ENCODE assay signal across 29 mouse cellular contexts in genomic region chr1:182302176-182302870, GRCm38 (mm10). TPM values are rescaled to one million over a fixed set of nuclear protein-coding genes. Genes with fewer than 3 reads are reported as not detected.
DNase-seq lines count a peak whose midpoint lies in the region; ATAC-seq lines count a peak whose summit lies in the region.
"Had no signal": no experiment of that assay in that cellular context is flagged by ENCODE, and none has a peak within 500 bp of the region (broad histone marks: within the 10 kb centered on the region; RNA-seq: fewer than 3 reads in every experiment).

No protein-coding gene starts in this region.

- no peak overlapping the region for H3K27ac ChIP-seq in midbrain, embryonic 11.5 days (ENCODE audit: low read depth, low read length)
- H3K27ac ChIP-seq in midbrain, embryonic 15.5 days = no peak overlapping the region
- H3K27ac ChIP-seq: forebrain, embryonic 10.5 days; heart, embryonic 13.5 days; hindbrain, embryonic 10.5 days; hindbrain, embryonic 15.5 days; limb, embryonic 13.5 days; lung, embryonic 15.5 days; midbrain, embryonic 10.5 days; neural tube, embryonic 12.5 days had no signal

- no peaks in the 10 kb centered on the region for H3K36me3 ChIP-seq in midbrain, embryonic 11.5 days (ENCODE audit: control insufficient read depth, insufficient read depth, low read length)
- H3K36me3 ChIP-seq in midbrain, embryonic 15.5 days (replicated peaks) = no peaks in the 10 kb centered on the region
- H3K36me3 ChIP-seq: forebrain, embryonic 10.5 days; heart, embryonic 13.5 days; hindbrain, embryonic 10.5 days; hindbrain, embryonic 15.5 days; limb, embryonic 13.5 days; lung, embryonic 15.5 days; midbrain, embryonic 10.5 days; neural tube, embryonic 12.5 days had no signal

- H3K27me3 ChIP-seq in midbrain, embryonic 11.5 days (ENCODE audit: control insufficient read depth, insufficient read depth, low read length) = no peaks in the 10 kb centered on the region
- H3K27me3 ChIP-seq in midbrain, embryonic 15.5 days (replicated peaks) = no peaks in the 10 kb centered on the region
- H3K27me3 ChIP-seq: heart, embryonic 13.5 days; hindbrain, embryonic 15.5 days; limb, embryonic 13.5 days; lung, embryonic 15.5 days; neural tube, embryonic 12.5 days had no signal

- H3K4me3 ChIP-seq in midbrain, embryonic 11.5 days (ENCODE audit: low read depth, low read length) = no peak overlapping the region
- no peak overlapping the region for H3K4me3 ChIP-seq in midbrain, embryonic 15.5 days
- H3K4me3 ChIP-seq: forebrain, embryonic 10.5 days; heart, embryonic 13.5 days; hindbrain, embryonic 10.5 days; hindbrain, embryonic 15.5 days; limb, embryonic 13.5 days; lung, embryonic 15.5 days; midbrain, embryonic 10.5 days; myocyte; neural tube, embryonic 12.5 days had no signal

- no peaks in the 10 kb centered on the region for H3K9me3 ChIP-seq in midbrain, embryonic 11.5 days (ENCODE audit: control insufficient read depth, low read length)
- H3K9me3 ChIP-seq in midbrain, embryonic 15.5 days = no peaks in the 10 kb centered on the region
- H3K9me3 ChIP-seq: forebrain, embryonic 10.5 days; heart, embryonic 13.5 days; hindbrain, embryonic 15.5 days; limb, embryonic 13.5 days; lung, embryonic 15.5 days; midbrain, embryonic 10.5 days; neural tube, embryonic 12.5 days had no signal

- H3K4me1 ChIP-seq in midbrain, embryonic 11.5 days (ENCODE audit: control insufficient read depth, insufficient read depth, low read length) = no peaks in the 10 kb centered on the region
- H3K4me1 ChIP-seq in midbrain, embryonic 15.5 days = no peaks in the 10 kb centered on the region
- H3K4me1 ChIP-seq: heart, embryonic 13.5 days; hindbrain, embryonic 10.5 days; hindbrain, embryonic 15.5 days; limb, embryonic 13.5 days; lung, embryonic 15.5 days; neural tube, embryonic 12.5 days had no signal

- DNase-seq in frontal cortex, postnatal 10 days (ENCODE audit: low spot score in 2 of 2) = no peak
- peak; percentile 73 for DNase-seq in midbrain, embryonic 11.5 days (ENCODE audit: low spot score, missing footprints)
- peak; percentile 80 for DNase-seq in brain, adult 2 months (ENCODE audit: low read depth, low spot score)
- no peak for DNase-seq in cerebellum, postnatal 36 days
- no peak for DNase-seq in urinary bladder, postnatal 10 days (ENCODE audit: low spot score)
- DNase-seq: adrenal gland, postnatal 14 days; cerebellum, adult 18-20 months; cerebellum, postnatal 10 days; gastrocnemius, postnatal 25 days; heart, adult 18-20 months; heart, postnatal 10 days; kidney, adult 11 months; kidney, postnatal 14 days; right cerebral cortex, postnatal 14 days; spleen, adult 18-20 months had no signal

- WGBS in midbrain, embryonic 11.5 days = 84% methylated on average over 6 of the region's 6 CpGs
- 88% methylated on average over 6 of the region's 6 CpGs for WGBS in midbrain, embryonic 15.5 days

- no peak overlapping the region for H3K9ac ChIP-seq in midbrain, embryonic 11.5 days (ENCODE audit: low read length)
- H3K9ac ChIP-seq in midbrain, embryonic 15.5 days = no peak overlapping the region
- H3K9ac ChIP-seq: heart, embryonic 13.5 days; hindbrain, embryonic 15.5 days; limb, embryonic 13.5 days; lung, embryonic 15.5 days; neural tube, embryonic 12.5 days had no signal

- no peak overlapping the region for H3K4me2 ChIP-seq in midbrain, embryonic 11.5 days
- no peak overlapping the region for H3K4me2 ChIP-seq in midbrain, embryonic 15.5 days
- H3K4me2 ChIP-seq: heart, embryonic 13.5 days; hindbrain, embryonic 15.5 days; limb, embryonic 13.5 days; liver, embryonic 11.5 days; lung, embryonic 15.5 days; neural tube, embryonic 12.5 days had no signal

- ATAC-seq in frontal cortex, adult (ENCODE audit: low TSS enrichment) = peak; percentile 94
- ATAC-seq in midbrain, embryonic 11.5 days (ENCODE audit: low FRiP score) = no peak
- ATAC-seq in midbrain, embryonic 15.5 days (replicated peaks) = no peak
- ATAC-seq: forebrain, embryonic 16.5 days; inflammation-experienced regulatory T-cells, adult 6 months had no signal

RNA-seq across cellular contexts. Expression of gene Degs1, which starts 19.7 kb away (rescaled TPM):
- 68.5 and 76.2 TPM in 2 replicates for polyA plus RNA-seq in midbrain, embryonic 11.5 days (2014; fragmentation: Nextera tagmentation; extraction: Ambion mirVana)
- 68.7 and 69.8 TPM in 2 replicates for polyA plus RNA-seq in midbrain, embryonic 15.5 days (2015; fragmentation: Nextera tagmentation; extraction: Ambion mirVana)

RNA-seq across cellular contexts. Expression of gene Fbxo28, which starts 39.1 kb away (rescaled TPM):
- 29.7 and 32.1 TPM in 2 replicates for polyA plus RNA-seq in midbrain, embryonic 11.5 days (2014; fragmentation: Nextera tagmentation; extraction: Ambion mirVana)
- 22.4 and 23.6 TPM in 2 replicates for polyA plus RNA-seq in midbrain, embryonic 15.5 days (2015; fragmentation: Nextera tagmentation; extraction: Ambion mirVana)

Comparison
In these comparisons a context has a peak if more than half of its experiments do, and no peak if none do; other contexts are left out.
1. DNase-seq: peak in midbrain, embryonic 11.5 days (single experiment) and brain, adult 2 months (single experiment); none in frontal cortex, postnatal 10 days (0 of 2), cerebellum, postnatal 36 days (0 of 2) and urinary bladder, postnatal 10 days (single experiment).